Mouse (Mus musculus): ENCODE measurements around the gene Crat.

GRCm38 (mm10) chr2:30371544-30371943 is 44.1 kb downstream of the Crat start:
- no peak for TF ChIP-seq CTCF (IDR thresholded peaks at IDR 0.05; ENCODE audit: low read depth)
- TF ChIP-seq EP300 (optimal IDR thresholded peaks at IDR 0.05): no peak
